Mouse (Mus musculus) megakaryocyte, embryonic 14.5 days (primary cell): ENCODE data around the gene Plk3.

Experiments
- FLI1 ChIP-seq: IDR thresholded peaks from 2 replicates; pipeline ENCODE4 v1.6.1; 2012; ENCODE audit warnings: low read length, inconsistent platforms, mixed read lengths
- GATA1 ChIP-seq: IDR thresholded peaks from 3 replicates; pipeline ENCODE4 v1.6.1; 2012; ENCODE audit warnings: mixed read lengths, low read length, inconsistent platforms, borderline replicate concordance

- TF ChIP-seq GATA1 = no peak
- TF ChIP-seq FLI1 = no peak
Observed at GRCm38 (mm10) chr4:117139217-117139612, 5.5 kb upstream of the Plk3 start.
